Mouse (Mus musculus): ENCODE results near the gene Zap70. TPM values are rescaled to one million over a fixed set of nuclear protein-coding genes. Genes with fewer than 3 reads are reported as not detected.

Zap70 gene
- total and polyA plus RNA-seq, 2 experiments from 2014 or later = 0.08 TPM; not detected in 1

DNA sequence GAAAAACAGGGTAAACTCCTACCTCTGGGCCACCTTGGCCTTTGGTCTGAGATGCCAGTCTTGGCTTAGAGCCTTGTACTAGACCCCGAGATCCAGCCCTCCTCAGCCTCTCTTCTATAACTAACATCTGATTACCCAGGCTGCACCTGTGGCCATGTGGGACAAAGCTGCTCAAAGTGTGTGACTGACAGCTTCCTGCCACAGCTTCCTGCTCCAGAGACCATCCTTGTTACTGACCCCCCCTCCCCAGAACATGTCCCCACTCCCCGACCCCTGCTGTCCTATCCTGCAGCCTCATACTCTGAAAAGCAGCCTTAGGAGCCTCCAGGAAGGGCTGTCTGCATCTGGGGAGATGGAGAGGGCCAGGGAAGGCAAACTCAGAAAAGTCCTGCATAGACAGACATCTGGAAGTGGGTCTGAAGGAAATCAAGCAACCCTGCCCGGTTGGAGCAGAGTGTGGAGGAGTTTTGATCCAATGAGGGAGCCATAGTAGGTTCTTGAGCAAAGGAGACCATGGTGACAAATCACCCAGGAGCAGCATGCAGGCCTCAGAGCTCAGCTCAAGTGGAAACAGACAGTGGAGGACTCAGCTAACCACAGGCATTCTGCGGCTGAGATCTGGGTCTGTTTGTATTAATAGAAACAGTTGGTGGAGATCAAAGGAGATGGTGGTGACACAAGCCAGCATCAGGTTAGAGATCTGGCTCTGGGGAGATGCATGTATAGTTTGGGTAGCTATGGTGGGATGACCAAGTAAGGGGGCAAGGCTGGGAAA is 5.0 kb downstream of the Zap70 start:
- Histone ChIP-seq H3K9me3 (replicated peaks; ENCODE audit: control insufficient read depth, low read length) (no peaks in the 10 kb centered on the region), H3K4me2 (ENCODE audit: low read depth, low read length) (no peak overlapping the region; the same call in 1 of the 2 replicates), H3K4me1 (ENCODE audit: control insufficient read depth, insufficient read depth) (no peaks in the 10 kb centered on the region; the same call in 1 of the 2 replicates), H3K9ac (replicated peaks; ENCODE audit: low read depth, low read length) (no peak overlapping the region), H3K36me3 (replicated peaks; ENCODE audit: control insufficient read depth, insufficient read depth, low read length) (no peaks in the 10 kb centered on the region), H3K27me3 (ENCODE audit: control insufficient read depth, insufficient read depth, low read length) (peaks cover 14% of the 10 kb centered on the region; the same call in 1 of the 2 replicates), H3K27ac (ENCODE audit: low read depth) (no peak overlapping the region; the same call in 1 of the 2 replicates), H3K4me3 (ENCODE audit: low read depth, low read length) (no peak overlapping the region)
- ATAC-seq (ENCODE audit: insufficient read depth, low read depth) (no peak), DNase-seq (ENCODE audit: low spot score) (no peak)
- WGBS = 35% methylated on average over 4 of the region's 4 CpGs
- no peak for TF ChIP-seq EP300 (IDR thresholded peaks at IDR 0.05; ENCODE audit: low read depth)
- TF ChIP-seq CTCF (IDR thresholded peaks at IDR 0.05; ENCODE audit: low read depth) = no peak

DNA sequence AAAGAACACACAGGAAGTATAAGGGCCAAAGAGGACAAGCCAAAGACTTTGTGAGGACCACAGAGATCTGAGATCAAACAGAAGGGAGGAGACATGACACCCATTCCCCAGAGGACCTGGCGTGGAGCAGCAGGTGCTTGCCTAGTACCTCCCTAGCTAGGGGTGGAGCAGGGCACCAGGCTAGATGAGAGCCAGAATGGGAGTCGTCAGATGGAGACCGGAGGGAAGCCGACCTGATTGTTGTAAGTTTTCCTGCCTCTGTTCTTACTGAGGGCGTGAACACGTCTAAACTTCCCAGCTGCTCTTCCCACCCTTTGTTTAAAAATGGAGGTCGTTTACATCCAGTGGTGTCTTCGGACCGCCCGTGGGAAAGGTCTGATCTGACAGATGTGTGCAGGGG is 5.7 kb downstream of the Zap70 start:
- Histone ChIP-seq H3K27ac (ENCODE audit: low read depth) (no peak overlapping the region), H3K4me2 (ENCODE audit: low read depth, low read length) (no peak overlapping the region), H3K9me3 (replicated peaks; ENCODE audit: control insufficient read depth, low read length) (no peaks in the 10 kb centered on the region), H3K9ac (replicated peaks; ENCODE audit: low read depth, low read length) (no peak overlapping the region), H3K27me3 (ENCODE audit: control insufficient read depth, insufficient read depth, low read length) (peaks cover 15% of the 10 kb centered on the region; the same call in 1 of the 2 replicates), H3K4me3 (ENCODE audit: low read depth, low read length) (no peak overlapping the region), H3K36me3 (replicated peaks; ENCODE audit: control insufficient read depth, insufficient read depth, low read length) (no peaks in the 10 kb centered on the region), H3K4me1 (ENCODE audit: control insufficient read depth, insufficient read depth) (no peaks in the 10 kb centered on the region; the same call in 1 of the 2 replicates)
- DNase-seq (ENCODE audit: low spot score) = no peak
- no peak for ATAC-seq (ENCODE audit: insufficient read depth, low read depth)
- TF ChIP-seq EP300 (IDR thresholded peaks at IDR 0.05; ENCODE audit: low read depth) (no peak), CTCF (IDR thresholded peaks at IDR 0.05; ENCODE audit: low read depth) (no peak)
- WGBS = 38% methylated on average over 10 of the region's 10 CpGs

DNA sequence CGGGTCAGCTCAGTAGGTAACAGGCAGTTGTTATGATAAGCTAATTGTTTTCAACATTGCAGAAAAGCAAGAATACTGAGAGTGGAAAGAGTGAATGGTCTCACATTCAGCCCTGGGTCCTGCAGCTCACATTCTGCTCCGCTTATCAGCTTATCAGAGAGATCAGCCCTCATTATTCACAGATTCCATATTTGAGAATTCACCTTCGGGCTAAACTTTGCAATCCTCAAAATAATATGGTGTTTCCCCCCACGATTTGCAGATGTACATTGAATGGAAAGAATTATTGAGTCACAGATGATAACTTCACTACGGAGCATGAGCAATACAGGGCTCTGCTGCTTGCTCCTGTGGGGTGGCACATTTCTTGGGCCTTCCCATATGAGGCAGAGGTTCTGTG is 7.2 kb downstream of the Zap70 start:
- no peaks in the 10 kb centered on the region for H3K9me3 ChIP-seq (replicated peaks; ENCODE audit: control insufficient read depth, low read length)
- peaks cover 15% of the 10 kb centered on the region; the same call in 1 of the 2 replicates for H3K27me3 ChIP-seq (ENCODE audit: control insufficient read depth, insufficient read depth, low read length)
- no peak overlapping the region for H3K4me3 ChIP-seq (ENCODE audit: low read depth, low read length)
- 64% methylated on average over 5 of the region's 5 CpGs for WGBS
- H3K36me3 ChIP-seq (replicated peaks; ENCODE audit: control insufficient read depth, insufficient read depth, low read length) = no peaks in the 10 kb centered on the region
- no peak for TF ChIP-seq EP300 (IDR thresholded peaks at IDR 0.05; ENCODE audit: low read depth)
- H3K27ac ChIP-seq (ENCODE audit: low read depth) = no peak overlapping the region
- ATAC-seq (ENCODE audit: insufficient read depth, low read depth) (no peak), DNase-seq (ENCODE audit: low spot score) (no peak)
- H3K4me1 ChIP-seq (ENCODE audit: control insufficient read depth, insufficient read depth) = no peaks in the 10 kb centered on the region; the same call in 1 of the 2 replicates
- H3K4me2 ChIP-seq (ENCODE audit: low read depth, low read length) = no peak overlapping the region
- no peak overlapping the region for H3K9ac ChIP-seq (replicated peaks; ENCODE audit: low read depth, low read length)

DNA sequence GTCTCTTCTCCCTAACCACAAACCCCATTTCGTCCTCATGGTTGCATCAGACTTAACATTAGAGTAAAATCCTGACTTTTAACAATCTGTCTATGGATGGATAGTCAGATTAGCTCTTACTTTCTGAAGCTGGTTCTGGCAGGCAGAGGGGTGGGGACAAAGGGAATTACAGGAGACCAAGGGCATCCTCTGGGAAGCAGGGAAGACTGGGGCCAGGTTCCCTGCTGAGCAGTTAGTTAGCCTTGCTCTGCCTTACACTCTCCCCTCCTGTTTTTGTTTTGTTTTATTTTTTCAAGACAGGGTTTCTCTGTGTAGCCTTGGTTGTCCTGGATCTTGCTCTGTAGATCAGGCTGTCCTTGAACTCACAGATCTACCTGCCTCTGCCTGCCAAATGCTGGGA is 8.4 kb downstream of the Zap70 start:
- DNase-seq (ENCODE audit: low spot score) (no peak), ATAC-seq (ENCODE audit: insufficient read depth, low read depth) (no peak)
- no peak overlapping the region for H3K4me2 ChIP-seq (ENCODE audit: low read depth, low read length)
- H3K27ac ChIP-seq (ENCODE audit: low read depth) = no peak overlapping the region
- TF ChIP-seq EP300 (IDR thresholded peaks at IDR 0.05; ENCODE audit: low read depth) (no peak), CTCF (IDR thresholded peaks at IDR 0.05; ENCODE audit: low read depth) (no peak)
- WGBS = 79% methylated on average over 1 of the region's 1 CpGs
- peaks cover 15% of the 10 kb centered on the region; the same call in 1 of the 2 replicates for H3K27me3 ChIP-seq (ENCODE audit: control insufficient read depth, insufficient read depth, low read length)
- H3K9ac ChIP-seq (replicated peaks; ENCODE audit: low read depth, low read length) = no peak overlapping the region
- H3K4me3 ChIP-seq (ENCODE audit: low read depth, low read length) = no peak overlapping the region
- H3K4me1 ChIP-seq (ENCODE audit: control insufficient read depth, insufficient read depth) = no peaks in the 10 kb centered on the region; the same call in 1 of the 2 replicates
- H3K9me3 ChIP-seq (replicated peaks; ENCODE audit: control insufficient read depth, low read length) = no peaks in the 10 kb centered on the region
- no peaks in the 10 kb centered on the region for H3K36me3 ChIP-seq (replicated peaks; ENCODE audit: control insufficient read depth, insufficient read depth, low read length)

DNA sequence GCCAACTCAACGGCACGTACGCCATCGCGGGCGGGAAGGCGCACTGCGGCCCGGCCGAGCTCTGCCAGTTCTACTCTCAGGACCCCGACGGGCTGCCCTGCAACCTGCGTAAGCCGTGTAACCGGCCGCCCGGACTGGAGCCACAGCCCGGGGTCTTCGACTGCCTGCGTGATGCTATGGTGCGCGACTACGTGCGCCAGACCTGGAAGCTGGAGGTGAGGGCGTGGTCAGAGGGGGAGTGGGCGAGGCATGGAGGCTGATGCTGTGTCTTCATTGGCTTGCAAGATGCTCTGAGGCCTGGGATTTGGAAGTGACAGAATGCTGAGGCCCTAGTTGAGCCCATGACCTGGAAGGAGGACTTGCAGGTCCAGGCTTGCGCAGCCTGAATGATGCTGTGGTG is 9.4 kb downstream of the Zap70 start:
- Histone ChIP-seq H3K9me3 (replicated peaks; ENCODE audit: control insufficient read depth, low read length) (0 out of 2 replicates have a peak, but pooled peaks cover 5% of the 10 kb centered on the region), H3K4me3 (ENCODE audit: low read depth, low read length) (peak overlapping the region; percentile 16), H3K9ac (replicated peaks; ENCODE audit: low read depth, low read length) (no peak overlapping the region), H3K36me3 (replicated peaks; ENCODE audit: control insufficient read depth, insufficient read depth, low read length) (no peaks in the 10 kb centered on the region), H3K27me3 (ENCODE audit: control insufficient read depth, insufficient read depth, low read length) (peaks cover 15% of the 10 kb centered on the region; the same call in 1 of the 2 replicates), H3K4me1 (ENCODE audit: control insufficient read depth, insufficient read depth) (no peaks in the 10 kb centered on the region; the same call in 1 of the 2 replicates), H3K4me2 (ENCODE audit: low read depth, low read length) (peak overlapping the region; percentile 36; the same call in 1 of the 2 replicates), H3K27ac (ENCODE audit: low read depth) (no peak overlapping the region)
- 14% methylated on average over 27 of the region's 27 CpGs for WGBS
- TF ChIP-seq CTCF (IDR thresholded peaks at IDR 0.05; ENCODE audit: low read depth) (no peak), EP300 (IDR thresholded peaks at IDR 0.05; ENCODE audit: low read depth) (no peak)
- DNase-seq (ENCODE audit: low spot score) (no peak), ATAC-seq (ENCODE audit: insufficient read depth, low read depth) (no peak)
